Mouse (Mus musculus) urinary bladder, postnatal 4 days (tissue): ENCODE results near the gene Catsperz.
A peak's percentile ranks its signal among the peaks of the same experiment; 100 is the strongest.

ENCODE experiments used
- DNase-seq, 2 experiments: peaks; one replicate each; pipeline ENCODE4 v3.0.0; 2021 to 2022; ENCODE audit warnings: low spot score in 2 of 2

Catsperz gene

DNA sequence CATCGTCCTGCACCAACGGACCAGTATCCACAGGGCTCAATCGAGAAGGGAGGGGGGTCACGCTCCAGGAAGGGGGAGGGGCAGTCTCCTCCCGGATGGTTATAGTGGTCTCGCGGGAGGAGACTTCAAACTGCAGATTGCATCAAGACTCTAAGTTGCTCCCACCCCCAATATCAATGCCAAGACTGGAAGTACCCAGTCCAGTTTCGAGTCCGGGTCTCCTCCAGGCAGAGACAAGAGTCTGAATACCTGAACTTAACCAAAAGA, at the start of gene Catsperz:
Catsperz (minus strand) TSS at position 74 of the 267 bp plus-strand sequence.
- DNase-seq, result no peak

- peak; percentile 77 to 89 for DNase-seq
These were observed 49.3 kb upstream of the Catsperz start, which contains the start of gene Ppp1r14b for GRCm38 (mm10) chr19:6974211-6975205. Gene Ppp1r14b, plus strand, starts transcription at chr19:6974968.

- DNase-seq, result no peak
These were observed 48.5 kb upstream of the Catsperz start for GRCm38 (mm10) chr19:6973581-6974190.

DNA sequence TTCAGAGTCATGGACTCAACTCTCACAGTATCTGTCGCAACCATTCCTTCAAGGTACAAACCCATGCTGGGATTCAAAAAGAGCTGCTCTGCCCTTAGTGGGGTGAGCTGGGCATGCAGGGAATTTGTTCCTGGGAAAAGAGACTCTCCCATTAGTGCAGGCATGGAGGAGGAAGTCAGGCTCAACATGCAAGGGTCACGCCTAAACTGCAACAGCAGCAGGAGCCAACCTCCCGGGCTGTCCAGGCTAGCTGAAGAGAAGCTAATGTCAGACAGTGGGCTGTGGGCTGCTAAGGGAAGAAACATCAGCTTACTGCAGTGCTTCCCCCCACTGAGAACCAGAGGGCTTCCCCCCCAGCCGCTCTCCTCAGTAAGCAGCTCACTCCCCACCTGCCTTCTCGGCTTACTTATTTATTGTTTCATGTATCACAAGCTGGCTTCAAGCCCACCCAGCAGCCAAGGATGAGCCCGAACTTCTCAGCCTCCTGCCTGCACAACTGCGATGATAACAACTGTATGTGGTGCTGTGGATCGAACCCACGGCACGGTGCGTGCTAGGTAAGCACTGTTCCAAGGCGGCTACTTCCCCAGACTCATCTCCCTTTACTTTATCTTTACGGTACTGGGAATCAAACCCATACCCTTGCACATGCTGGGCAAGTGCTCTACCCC, 47.2 kb upstream of the Catsperz start:
- DNase-seq, result no peak

DNA sequence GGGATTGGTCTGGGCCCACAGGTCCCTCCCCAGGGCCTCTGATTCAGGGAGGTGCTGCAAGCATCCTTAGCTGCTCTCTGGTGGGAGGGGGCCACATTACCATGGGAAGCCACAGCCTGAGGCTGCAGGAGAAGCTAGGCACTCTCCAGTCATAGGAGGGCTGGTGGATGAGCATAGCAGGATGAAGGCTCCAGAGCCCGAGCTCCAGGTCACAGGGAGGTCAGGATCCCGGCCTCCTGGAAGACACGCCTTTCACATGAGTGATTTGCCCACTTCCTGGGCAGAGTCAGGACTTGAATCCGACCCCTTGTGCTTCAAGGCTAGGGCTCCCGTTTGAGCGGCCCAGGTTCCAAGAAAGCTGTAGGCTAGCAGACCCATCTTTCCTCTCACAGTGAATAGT, 46.5 kb upstream of the Catsperz start:
- DNase-seq, result no peak

DNA sequence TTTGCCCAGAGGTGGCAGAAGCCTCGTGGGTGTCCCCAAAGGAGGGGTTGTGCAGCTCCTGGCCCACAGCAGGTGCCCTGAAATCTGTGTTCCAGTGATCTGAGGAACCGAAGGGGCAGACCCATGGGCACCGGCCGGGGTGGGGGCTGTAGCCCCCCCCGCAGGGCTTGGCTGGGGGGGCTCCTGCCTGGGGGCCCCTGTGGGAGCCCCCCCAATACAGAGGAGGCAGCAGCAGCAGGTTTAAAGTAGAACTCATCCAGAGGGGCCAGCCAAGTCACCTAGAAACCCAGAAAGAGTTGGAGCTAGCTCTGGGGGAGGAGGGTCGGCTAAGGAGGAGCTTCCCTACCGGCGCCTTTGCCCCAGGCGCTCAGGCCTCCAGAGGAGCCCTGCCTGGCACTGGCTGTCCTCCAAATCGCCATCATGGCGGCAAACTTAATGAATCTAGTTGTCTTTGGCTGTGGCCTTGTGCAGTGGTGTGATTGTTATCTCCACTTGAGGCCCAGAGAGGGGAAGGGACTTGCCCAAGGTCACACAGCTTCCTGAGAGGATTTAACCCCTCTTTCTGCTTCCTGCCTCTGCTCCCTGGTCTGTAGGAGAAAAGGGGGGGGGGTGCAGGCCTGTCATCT, 45.4 kb upstream of the Catsperz start:
- no peak for DNase-seq

- peak; percentile 75 to 78 for DNase-seq
These were observed 44.6 kb upstream of the Catsperz start for GRCm38 (mm10) chr19:6969665-6970381.

DNA sequence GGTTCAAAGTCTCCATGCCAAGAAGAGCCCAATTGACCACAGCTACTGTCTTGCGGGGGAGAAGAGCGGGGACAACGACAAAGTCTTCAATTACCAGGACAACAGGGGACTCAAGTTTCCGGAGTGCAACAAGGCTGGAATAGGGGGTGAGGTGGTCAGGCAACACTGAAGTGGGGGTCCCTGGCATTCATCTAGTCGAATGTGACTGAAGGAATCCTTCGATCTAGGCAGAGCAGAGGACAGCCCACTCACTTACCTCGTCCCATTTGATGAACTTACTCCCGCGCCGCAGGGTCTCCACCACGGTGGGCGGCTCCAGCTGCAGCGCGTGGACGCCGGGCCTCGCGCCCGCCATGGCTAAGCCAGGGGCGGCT, 44.1 kb upstream of the Catsperz start:
- DNase-seq, result no peak

GRCm38 (mm10) chr19:6968491-6969271, 43.5 kb upstream of the Catsperz start:
- no peak for DNase-seq

GRCm38 (mm10) chr19:6956461-6956860, 31.3 kb upstream of the Catsperz start:
- DNase-seq, result no peak

DNA sequence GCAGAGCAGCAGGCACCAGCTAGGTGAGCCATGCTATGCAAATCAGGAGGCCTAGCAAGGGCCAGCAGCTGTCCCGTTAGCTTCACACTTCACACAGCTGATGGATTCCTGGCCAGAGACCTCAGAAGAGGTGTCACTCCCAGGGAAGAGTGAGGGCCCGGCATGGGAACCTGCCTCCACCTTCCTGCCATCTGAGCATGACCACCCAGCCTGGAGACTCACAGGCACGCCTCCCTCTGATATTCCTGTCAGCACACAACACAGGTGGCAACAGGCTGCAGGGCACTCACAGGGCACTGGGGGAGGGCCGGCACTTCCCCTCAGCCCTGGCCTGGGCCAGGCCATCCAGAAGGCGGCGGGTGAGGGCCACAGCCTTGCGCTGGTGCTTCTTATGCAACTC, 30.2 kb upstream of the Catsperz start:
- no peak for DNase-seq

- peak in 1 of 2 experiments; percentile 51 for DNase-seq
These were observed 28.9 kb upstream of the Catsperz start for GRCm38 (mm10) chr19:6954046-6954445.

- DNase-seq, result peak in 1 of 2 experiments; percentile 65
These were observed 27.5 kb upstream of the Catsperz start for GRCm38 (mm10) chr19:6952712-6953037.

- DNase-seq, result peak; percentile 80 to 81
These were observed 27.0 kb upstream of the Catsperz start for GRCm38 (mm10) chr19:6951994-6952711.

DNA sequence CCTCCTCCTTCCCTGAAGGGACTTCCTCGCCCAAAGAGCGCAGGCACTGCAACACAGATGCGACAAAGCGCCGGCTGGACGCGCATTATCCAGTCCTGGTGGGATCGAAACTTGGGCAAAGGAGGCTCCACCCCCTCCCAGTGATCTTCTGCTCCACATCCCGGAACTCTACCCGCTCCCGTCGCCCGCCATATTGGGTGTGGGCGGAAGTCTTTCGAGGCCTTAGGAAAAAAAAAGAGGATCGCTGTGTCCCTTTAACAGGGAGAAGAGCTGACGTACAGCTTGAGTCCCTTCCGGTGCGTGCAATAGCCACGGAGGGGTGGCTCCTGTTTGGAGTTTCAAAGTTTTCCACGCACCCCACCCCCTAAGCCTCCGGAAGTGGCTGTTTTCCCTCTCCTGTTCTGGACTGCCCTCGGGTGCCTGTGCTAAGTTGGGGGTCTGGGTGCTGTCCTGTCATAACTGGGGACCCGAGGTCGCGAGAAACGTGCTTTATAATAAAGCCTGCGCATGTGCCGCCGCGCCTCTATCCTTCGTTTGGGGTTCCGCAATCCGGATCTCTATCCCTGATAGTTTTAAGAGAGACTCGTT, 26.3 kb upstream of the Catsperz start:
- DNase-seq, result peak; percentile 91 to 92

- no peak for DNase-seq
These were observed 25.5 kb upstream of the Catsperz start for GRCm38 (mm10) chr19:6950613-6951153.

DNA sequence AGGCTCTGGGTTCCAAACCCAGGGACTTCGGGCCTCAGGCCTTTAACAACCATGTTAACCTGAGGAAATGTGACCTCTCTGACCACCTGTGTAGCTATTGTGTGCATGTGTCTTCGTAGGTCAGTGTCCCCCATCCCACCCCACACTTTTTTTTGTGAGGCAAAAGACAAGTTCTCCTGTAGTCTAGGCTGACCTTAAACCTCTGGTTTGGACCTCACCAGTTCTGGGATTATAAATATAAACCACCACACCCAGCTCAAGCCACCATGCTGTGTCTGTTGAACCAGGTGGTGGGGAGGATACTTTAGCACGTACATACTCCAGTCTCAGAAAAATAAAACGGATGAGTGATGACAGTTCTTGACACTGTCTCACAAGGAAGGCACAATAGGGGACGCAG, 24.8 kb upstream of the Catsperz start:
- no peak for DNase-seq

DNA sequence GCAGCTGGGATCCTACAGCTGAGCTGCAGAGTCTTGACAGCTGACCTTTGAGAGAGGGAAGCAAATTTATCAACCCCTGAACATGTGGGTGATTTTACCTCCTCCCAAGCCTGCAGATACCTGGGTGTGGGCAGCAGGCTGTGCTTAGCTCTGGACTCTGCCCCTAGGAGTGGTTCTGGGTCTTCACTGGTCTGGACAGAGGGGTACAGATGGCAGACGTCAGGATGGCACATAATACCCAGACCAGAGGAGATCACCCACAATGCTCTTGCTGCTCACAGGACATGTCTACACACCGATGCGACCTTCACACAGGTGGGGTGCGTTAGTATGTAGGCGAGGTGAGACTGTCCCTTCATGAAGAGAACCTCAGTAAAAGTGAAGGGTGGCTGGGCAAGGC, 24.4 kb upstream of the Catsperz start:
- no peak for DNase-seq

GRCm38 (mm10) chr19:6948186-6948585, 23.0 kb upstream of the Catsperz start:
- DNase-seq, result no peak
